Mouse (Mus musculus): ENCODE data around the gene Pabpn1. TPM values are rescaled to one million over a fixed set of nuclear protein-coding genes. Genes with fewer than 3 reads are reported as not detected.

Gene Pabpn1
- 10 to 100 TPM; 52.5 to 63.3 TPM for total RNA-seq (2021)
- long read RNA-seq, experiment 1, transcript Pabpn1-201 (7 exons, 1,030 nt) = major isoform, 7 of 14 reads
- long read RNA-seq, experiment 1, partial matches to known transcripts = 3 of 14 reads
- long read RNA-seq, experiment 1, other reads (novel, unspliced or antisense) = 3 of 14 reads
- long read RNA-seq, experiment 2, transcript Pabpn1-201 (7 exons, 1,030 nt) = major isoform, 8 of 18 reads
- long read RNA-seq, experiment 2, partial matches to known transcripts = 2 of 18 reads
- long read RNA-seq, experiment 2, other reads (novel, unspliced or antisense) = 8 of 18 reads

DNA sequence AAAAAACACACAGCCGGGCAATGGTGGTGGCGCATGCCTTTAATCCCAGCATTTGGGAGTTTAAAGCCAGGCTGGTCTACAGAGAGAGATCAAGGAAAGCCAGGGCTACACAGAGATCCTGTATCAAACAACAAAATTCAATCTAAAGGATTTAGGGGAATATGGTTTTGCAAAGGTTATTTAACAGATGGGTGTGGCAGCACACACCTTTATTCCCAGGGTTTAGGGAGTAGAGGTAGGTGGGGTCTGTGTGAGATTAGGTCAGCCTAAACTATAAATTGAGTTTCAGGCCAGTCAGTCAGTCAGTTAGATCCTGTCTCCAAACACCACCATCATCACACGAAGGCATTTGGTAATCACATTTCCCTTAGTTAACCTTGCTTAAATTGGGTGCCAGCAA, at the start of gene Pabpn1:
Gene Pabpn1 (plus strand): TSS at position 301 of the 400 bp plus-strand sequence.
- intact Hi-C loops (cut with DNase I) = loop anchor here (10.0 kb wide), 1 partner anchor 203 kb away; the partner anchor contains the start of genes Thtpa and Zfhx2
- no peak for TF ChIP-seq CTCF (IDR thresholded peaks at IDR 0.05)

DNA sequence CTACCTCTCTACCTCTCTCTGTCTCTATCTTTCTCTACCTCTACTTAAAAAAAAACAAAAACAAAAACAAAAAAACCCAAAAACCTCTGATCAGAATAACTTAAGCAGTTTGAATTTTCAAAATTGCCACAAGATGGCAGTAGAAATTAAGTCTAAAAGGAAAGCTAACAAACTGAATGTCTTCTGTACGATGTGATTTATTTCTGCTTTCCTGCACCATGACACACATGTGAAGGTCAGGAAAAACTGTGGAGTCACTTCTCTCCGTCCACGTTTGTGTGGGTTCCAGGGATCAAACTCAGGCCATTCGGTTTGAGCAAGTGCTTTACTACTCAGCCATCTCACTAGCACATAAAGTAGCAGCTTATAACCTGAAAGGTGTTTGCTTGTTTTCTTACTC, 48.8 kb upstream of the Pabpn1 start:
- intact Hi-C loops (cut with DNase I) = loop anchor here (2.0 to 5.0 kb wide), 2 partner anchors 171 to 234 kb away; partner anchors contain the start of gene Ngdn
- peak; percentile 28 for DNase-seq
- peak overlapping the region; percentile 65 for H3K4me3 ChIP-seq
- H3K27ac ChIP-seq = peak overlapping the region; percentile 78
- peak; percentile 63 for TF ChIP-seq CTCF (IDR thresholded peaks at IDR 0.05)

More for the DNA sequence above, at the start of gene Pabpn1:
- H3K27ac ChIP-seq = peak within 1 kb of the TSS; percentile 89
- DNase-seq = no peak
- peak within 1 kb of the TSS; percentile 84 for H3K4me3 ChIP-seq

DNA sequence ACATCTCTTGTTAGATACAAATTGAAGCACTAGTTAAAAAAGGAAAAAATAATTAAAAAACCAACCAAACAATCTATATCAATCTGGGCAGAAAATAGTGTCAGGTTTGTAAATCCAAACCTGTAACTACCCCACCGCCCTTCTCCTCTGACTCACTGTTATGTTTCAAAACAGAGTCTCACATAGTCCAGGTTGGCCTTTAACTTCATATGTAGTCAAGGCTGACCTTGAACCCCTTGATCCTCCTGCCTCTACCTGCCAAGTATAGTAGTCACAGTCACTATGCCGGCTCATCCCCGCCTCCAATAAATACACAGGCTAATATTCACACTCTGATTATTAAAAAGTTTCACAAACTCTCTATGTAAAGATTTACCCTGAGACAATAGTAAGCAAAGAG, 36.6 kb upstream of the Pabpn1 start:
- TF ChIP-seq CTCF (IDR thresholded peaks at IDR 0.05) = no peak
- no peak overlapping the region for H3K4me3 ChIP-seq
- intact Hi-C loops (cut with DNase I) = no loop called here
- no peak overlapping the region for H3K27ac ChIP-seq
- DNase-seq = no peak

DNA sequence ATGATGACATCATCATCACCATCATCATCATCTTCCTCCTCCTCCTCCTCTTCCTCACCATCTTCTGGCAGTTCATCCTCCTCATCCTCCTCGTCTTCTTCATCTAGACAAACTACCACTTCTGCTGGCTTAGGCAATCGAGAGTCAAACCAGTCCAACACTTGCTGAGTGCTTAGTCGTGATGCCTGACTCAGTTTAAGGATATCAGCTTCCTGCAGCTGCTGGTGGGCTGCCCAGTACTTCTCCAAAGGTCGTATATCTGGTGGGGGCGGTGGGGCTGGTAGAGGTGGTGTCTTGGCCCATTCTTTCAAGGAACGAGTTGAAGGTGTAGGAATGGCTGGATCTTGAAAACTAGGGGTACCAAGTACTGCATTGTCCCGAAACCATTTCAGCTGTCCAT, 35.6 kb upstream of the Pabpn1 start:
- TF ChIP-seq CTCF (IDR thresholded peaks at IDR 0.05) = no peak
- DNase-seq = no peak
- intact Hi-C loops (cut with DNase I) = no loop called here
- H3K4me3 ChIP-seq = no peak overlapping the region
- H3K27ac ChIP-seq = no peak overlapping the region

DNA sequence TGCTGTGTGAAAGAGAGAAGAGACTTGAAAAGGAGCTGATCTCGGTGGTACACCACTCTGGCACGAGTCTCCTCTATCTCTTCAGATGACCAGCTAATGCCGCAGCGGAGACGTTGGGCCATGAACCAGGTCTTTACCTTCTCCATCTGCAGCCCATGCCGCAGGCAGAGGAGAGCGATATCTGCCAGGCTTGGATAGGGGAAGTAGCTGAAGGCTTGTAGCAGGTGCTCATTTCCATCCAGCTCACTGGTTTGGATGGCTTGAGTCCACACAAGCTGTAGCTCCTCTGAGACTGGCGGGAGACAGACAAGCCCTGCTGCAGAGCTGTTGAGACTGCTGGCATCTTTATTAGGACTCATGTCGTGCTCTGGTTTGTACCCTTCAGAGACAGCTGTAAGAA, 34.4 kb upstream of the Pabpn1 start:
- DNase-seq = peak; percentile 18
- intact Hi-C loops (cut with DNase I) = no loop called here
- TF ChIP-seq CTCF (IDR thresholded peaks at IDR 0.05) = no peak
- Histone ChIP-seq H3K4me3 (no peak overlapping the region), H3K27ac (no peak overlapping the region)

DNA sequence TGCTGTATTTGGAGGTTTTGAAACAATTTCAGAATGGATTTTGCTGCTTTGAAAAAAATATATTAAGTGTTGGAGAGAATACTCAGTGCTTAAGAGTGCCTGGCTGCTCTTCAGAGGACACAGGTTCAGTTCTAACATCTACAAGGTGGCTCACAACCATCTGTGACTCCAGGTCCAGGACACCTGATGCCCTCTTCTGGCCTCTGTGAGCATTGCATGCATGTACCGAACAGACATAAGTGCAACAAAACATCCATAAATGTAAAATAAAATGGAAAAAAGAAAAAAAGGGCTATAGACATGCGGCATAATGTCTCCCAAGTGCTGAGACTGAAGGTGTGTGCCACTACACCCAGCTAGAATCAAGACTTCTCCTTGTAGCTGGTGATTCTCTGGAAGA, 31.8 kb upstream of the Pabpn1 start:
- DNase-seq = peak; percentile 60

DNA sequence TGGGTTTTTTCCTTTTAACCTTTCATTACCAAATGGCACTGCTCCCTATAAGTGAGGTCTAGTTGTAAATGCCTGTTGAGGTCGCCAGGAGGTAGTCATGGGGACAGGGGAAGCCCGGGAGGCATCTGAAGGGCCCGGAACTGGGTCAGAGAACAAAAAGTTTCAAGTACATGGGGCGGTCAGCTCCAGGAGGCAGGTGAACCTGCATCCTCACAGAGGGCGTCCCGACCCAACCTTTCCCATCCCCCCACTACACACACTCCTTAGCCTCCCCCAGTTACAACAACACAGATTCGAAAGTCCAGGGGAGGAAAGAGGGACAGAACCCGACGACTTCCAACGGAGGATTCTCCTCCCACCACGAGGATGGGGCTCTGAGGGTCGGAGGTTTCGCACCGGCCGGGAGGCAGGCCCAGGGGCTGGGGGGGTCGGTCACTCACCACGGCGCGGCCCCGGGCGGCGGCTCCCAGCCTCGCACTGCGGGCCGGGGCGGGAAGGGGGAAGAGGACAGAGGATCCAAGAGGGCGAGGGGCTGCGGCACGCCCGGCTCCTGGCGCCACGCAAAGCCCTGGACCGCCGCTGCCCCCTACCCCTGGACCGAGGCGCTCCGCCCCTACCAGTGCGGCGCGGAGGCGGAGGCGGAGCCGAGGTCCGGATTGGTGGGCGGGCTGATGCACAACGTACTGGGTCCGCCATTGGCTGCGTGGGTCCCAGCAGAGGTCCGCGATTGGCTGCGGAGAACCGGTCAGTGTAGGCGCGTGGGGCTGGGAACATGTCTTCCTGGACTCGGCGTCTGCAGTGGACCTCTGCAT, 28.6 kb upstream of the Pabpn1 start:
- DNase-seq = peak; percentile 96
- TF ChIP-seq CTCF (IDR thresholded peaks at IDR 0.05) = no peak
- intact Hi-C loops (cut with DNase I) = no loop called here
- H3K27ac ChIP-seq = peak overlapping the region; percentile 94
- peak overlapping the region; percentile 73 for H3K4me3 ChIP-seq

More for the DNA sequence above, 31.8 kb upstream of the Pabpn1 start:
- H3K4me3 ChIP-seq = no peak overlapping the region
- peak; percentile 83 for TF ChIP-seq CTCF (IDR thresholded peaks at IDR 0.05)
- no peak overlapping the region for H3K27ac ChIP-seq
- intact Hi-C loops (cut with DNase I) = loop anchor here (1.0 kb wide), 1 partner anchor 146 kb away; no protein-coding TSS in a partner anchor

DNA sequence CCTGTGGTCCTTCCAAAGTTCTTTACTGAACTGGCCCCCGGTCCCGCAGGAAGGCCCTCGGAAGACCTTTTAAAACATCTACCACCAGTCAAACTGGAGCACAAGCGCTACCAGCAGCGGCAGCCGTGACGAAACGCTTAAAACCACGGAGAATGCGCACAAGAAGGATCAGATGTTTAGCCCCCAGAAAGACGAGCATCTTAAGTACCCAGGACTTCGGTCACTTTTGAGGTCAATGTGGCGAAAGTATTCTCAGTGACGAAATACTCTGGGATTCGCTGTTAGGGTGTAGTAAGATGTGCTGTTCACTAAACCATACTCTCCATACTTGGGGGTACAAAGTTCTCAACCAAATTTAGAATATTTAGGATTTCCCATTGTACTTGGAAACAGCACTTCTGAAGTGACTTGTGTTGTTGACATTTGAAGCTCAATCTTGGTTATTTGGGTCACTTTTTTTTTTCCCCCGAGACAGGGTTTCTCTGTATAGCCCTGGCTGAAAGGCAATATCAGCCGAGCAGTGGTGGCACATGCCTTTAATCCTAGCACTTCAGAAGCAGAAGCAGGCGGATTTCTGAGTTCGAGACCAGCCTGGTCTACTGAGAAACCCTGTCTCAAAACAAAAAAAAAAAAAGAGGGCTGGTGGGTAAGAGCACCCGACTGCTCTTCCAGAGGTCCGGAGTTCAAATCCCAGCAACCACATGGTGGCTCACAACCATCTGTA, 27.8 kb upstream of the Pabpn1 start:
- DNase-seq = no peak
- H3K4me3 ChIP-seq = peak overlapping the region; percentile 73
- TF ChIP-seq CTCF (IDR thresholded peaks at IDR 0.05) = no peak
- H3K27ac ChIP-seq = peak overlapping the region; percentile 94
- intact Hi-C loops (cut with DNase I) = no loop called here

DNA sequence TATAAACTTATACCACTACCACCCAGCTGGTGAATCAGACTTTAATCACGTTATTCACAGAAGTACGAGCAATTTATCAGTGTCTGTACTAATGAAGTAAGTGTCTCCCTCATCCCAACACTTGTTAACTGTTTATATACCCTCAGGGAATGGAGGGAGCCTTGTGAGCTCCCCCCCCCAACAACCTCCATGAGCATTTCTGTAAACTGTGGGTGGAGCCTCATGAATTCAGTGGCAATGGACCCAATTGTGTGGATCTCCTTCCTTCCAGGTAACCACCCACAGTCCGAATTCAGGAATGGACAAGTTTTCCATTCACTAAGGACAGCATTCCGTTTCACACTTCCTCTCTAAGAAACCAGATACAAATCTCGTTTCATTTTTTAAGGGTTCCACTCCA, 26.7 kb upstream of the Pabpn1 start:
- DNase-seq = no peak
- Histone ChIP-seq H3K4me3 (no peak overlapping the region), H3K27ac (no peak overlapping the region)
- TF ChIP-seq CTCF (IDR thresholded peaks at IDR 0.05) = no peak
- intact Hi-C loops (cut with DNase I) = no loop called here

DNA sequence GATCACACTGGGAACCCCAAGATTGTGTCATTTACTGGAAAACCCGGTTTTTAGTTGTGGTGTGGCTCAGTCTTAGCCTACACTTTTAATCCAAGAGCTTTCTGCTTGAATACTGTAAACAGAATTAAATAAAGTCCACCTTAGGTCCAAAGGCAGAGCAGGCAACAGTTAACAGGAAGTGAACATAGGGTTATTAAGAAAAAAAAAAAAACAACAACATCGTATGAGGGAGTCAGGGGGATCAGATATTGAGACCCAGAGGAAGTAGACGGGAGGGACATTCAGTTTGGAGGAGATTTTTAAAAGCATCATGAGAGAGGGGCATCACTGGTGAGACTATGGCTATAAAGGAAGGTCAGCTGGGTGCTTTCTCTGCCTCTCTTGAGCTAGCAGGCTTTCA, 26.0 kb upstream of the Pabpn1 start:
- intact Hi-C loops (cut with DNase I) = no loop called here
- no peak for DNase-seq
- TF ChIP-seq CTCF (IDR thresholded peaks at IDR 0.05) = no peak
- no peak overlapping the region for H3K4me3 ChIP-seq
- no peak overlapping the region for H3K27ac ChIP-seq

DNA sequence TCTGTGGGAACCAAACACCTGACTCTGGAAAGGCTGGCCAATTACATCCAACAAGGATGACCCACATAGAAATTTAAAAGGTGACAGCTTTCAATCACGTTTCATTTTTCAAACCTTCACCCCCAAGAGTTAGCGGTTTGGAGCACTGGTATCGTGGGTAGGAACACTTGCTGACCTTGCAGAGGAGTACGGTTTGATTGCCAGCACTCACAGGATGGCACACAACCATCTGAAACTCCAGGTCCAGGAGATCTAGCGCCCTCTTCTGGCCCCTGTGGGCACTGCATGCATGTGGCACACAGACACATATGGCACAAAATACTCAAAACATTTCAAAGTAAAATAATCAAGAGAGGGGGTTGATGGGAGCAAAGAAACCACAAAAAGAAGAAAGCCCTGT, 25.4 kb upstream of the Pabpn1 start:
- no peak overlapping the region for H3K27ac ChIP-seq
- peak; percentile 54 for TF ChIP-seq CTCF (IDR thresholded peaks at IDR 0.05)
- H3K4me3 ChIP-seq = no peak overlapping the region
- intact Hi-C loops (cut with DNase I) = no loop called here
- DNase-seq = no peak

DNA sequence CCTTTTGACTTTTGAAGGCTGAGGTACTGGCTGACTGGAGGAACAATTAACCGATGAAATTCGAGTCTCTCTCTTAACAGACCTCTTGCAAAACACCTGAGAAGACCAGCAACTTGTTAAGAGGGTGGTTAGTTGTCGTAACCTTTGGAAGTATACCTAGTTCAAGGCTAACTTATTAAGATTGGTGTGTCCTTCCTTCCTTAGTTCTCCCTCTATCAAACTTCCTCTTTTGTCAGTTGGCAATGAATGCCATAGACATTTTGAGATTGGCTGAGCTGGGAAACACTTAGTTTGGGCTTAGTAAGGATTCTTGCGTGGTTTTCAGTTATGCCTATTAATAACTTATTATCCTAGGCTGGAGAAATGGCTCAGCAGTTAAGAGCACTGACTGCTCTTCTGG, 24.3 kb upstream of the Pabpn1 start:
- Histone ChIP-seq H3K27ac (no peak overlapping the region), H3K4me3 (no peak overlapping the region)
- intact Hi-C loops (cut with DNase I) = no loop called here
- TF ChIP-seq CTCF (IDR thresholded peaks at IDR 0.05) = no peak
- no peak for DNase-seq

DNA sequence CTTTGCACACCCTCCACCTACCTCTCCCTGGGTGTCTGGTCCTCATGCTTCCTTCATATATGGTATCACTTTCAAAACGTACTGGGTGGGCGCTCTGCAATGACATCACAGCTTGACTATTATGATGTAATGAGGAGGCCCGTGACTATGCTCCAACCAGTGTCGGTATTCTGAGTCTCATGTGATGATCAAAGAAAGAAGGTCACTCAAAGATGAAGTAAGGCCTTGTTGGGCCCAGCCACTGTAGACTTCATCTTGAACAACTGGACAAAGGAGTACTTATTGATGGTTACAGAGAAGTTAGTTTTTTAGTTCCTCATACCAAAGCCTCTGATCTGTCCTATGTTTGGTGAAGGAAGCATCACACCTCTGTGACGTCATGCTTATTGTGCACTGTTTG, 21.4 kb upstream of the Pabpn1 start, which contains the start of gene Homez:
Gene Homez (minus strand): TSS at position 101 of the 400 bp plus-strand sequence.
- TF ChIP-seq CTCF (IDR thresholded peaks at IDR 0.05) = no peak
- H3K27ac ChIP-seq = no peak within 1 kb of the TSS
- no peak for DNase-seq
- H3K4me3 ChIP-seq = no peak within 1 kb of the TSS
- intact Hi-C loops (cut with DNase I) = no loop called here
